Mouse (Mus musculus) limb, embryonic 12.5 days (tissue): Measurements from ENCODE around the gene Tchh. TPM values are rescaled to one million over a fixed set of nuclear protein-coding genes. Genes with fewer than 3 reads are reported as not detected.
"Not testable (repeated sequence)": the region's sequence is repeated elsewhere in the genome, so short reads cannot be mapped to it uniquely, and the experiment has no call there.

Experiments used
- ATAC-seq: fragments of 200-750 bp; cut with Nextera tagmentation; 2 replicates; pipeline ENCODE4 v1.8.0; 2017; ENCODE audit warnings: low read depth, moderate TSS enrichment; ENCODE audit not compliant: insufficient number of reproducible peaks, insufficient read depth, low FRiP score, low TSS enrichment
- H3K27ac ChIP-seq: fragments of 300-500 bp; sonication (generic); 2 replicates; pipeline ENCODE4 v1.5.1; 2016; ENCODE audit warnings: mild to moderate bottlenecking, moderate library complexity
- H3K27me3 ChIP-seq: fragments of 300-500 bp; sonication (generic); 2 replicates; pipeline ENCODE4 v1.6.1; 2016; ENCODE audit warnings: mild to moderate bottlenecking, moderate library complexity
- H3K36me3 ChIP-seq: fragments of 300-500 bp; sonication (generic); 2 replicates; pipeline ENCODE4 v1.6.1; 2016; ENCODE audit warnings: mild to moderate bottlenecking, moderate library complexity
- H3K4me1 ChIP-seq: fragments of 300-500 bp; sonication (generic); replicated peaks from 2 replicates; pipeline ENCODE4 v1.6.1; 2016
- H3K4me2 ChIP-seq: fragments of 300-500 bp; sonication (generic); 2 replicates; pipeline ENCODE4 v1.6.1; 2016; ENCODE audit warnings: mild to moderate bottlenecking, moderate library complexity
- H3K4me3 ChIP-seq: fragments of 300-500 bp; sonication (generic); replicated peaks from 2 replicates; pipeline ENCODE4 v1.5.1; 2016; ENCODE audit warnings: mild to moderate bottlenecking
- H3K9ac ChIP-seq: fragments of 300-500 bp; sonication (generic); replicated peaks from 2 replicates; pipeline ENCODE4 v1.6.1; 2016; ENCODE audit warnings: mild to moderate bottlenecking, moderate library complexity
- H3K9me3 ChIP-seq: fragments of 300-500 bp; sonication (generic); 2 replicates; pipeline ENCODE4 v1.6.1; 2016; ENCODE audit warnings: mild to moderate bottlenecking, moderate library complexity
- WGBS: fragments of 180-500 bp; shearing (Covaris S2); methylation state at CpG from one replicate; pipeline ENCODE4 v1.1.7; 2016; 5-methylcytosine and 5-hydroxymethylcytosine counted together
- microRNA-seq: library from miRNA; unstranded; fragments of <30 nt; microRNA quantifications from one replicate; pipeline ENCODE4, GENCODE M21; 2017
- polyA plus RNA-seq: library from polyadenylated mRNA; unstranded; fragments of >200 nt; fragmentation: Nextera tagmentation; extraction: Ambion mirVana; gene quantifications from 2 replicates; pipeline ENCODE4 v1.2.1, GENCODE M21; 2016

Gene Tchh
- polyA plus RNA-seq, 1 experiment from 2014 or later, result 0.71 TPM

- not testable (repeated sequence) for H3K9ac ChIP-seq, H3K9me3 ChIP-seq, H3K36me3 ChIP-seq, H3K4me1 ChIP-seq, H3K27me3 ChIP-seq, H3K4me3 ChIP-seq, H3K4me2 ChIP-seq, H3K27ac ChIP-seq, ATAC-seq
- 24% methylated on average over 5 of the region's 5 CpGs for WGBS
These were observed 52.6 kb downstream of the Tchh start for GRCm38 (mm10) chr3:93494774-93495173.

- H3K4me2 ChIP-seq, result no peak overlapping the region
- H3K4me3 ChIP-seq, result no peak overlapping the region
- no peaks in the 10 kb centered on the region; the same call in 1 of the 2 replicates for H3K27me3 ChIP-seq
- no peaks in the 10 kb centered on the region for H3K36me3 ChIP-seq
- WGBS, result 82% methylated on average over 3 of the region's 3 CpGs
- ATAC-seq, result no peak
- H3K9ac ChIP-seq, result no peak overlapping the region
- H3K9me3 ChIP-seq, result peaks cover under 1% of the 10 kb centered on the region; the same call in 1 of the 2 replicates
- no peak overlapping the region for H3K27ac ChIP-seq
- no peaks in the 10 kb centered on the region for H3K4me1 ChIP-seq
These were observed 55.0 kb downstream of the Tchh start for GRCm38 (mm10) chr3:93497131-93497530.

Small RNA genes lying within 50 kb of the gene (microRNA-seq; reads per million reads assigned to microRNA genes)
- not detected for gene Gm22752

Other genes starting within 250 kb of the Tchh start
- not detected in 2 replicates for gene Flg2, start 245.1 kb upstream of the Tchh start, polyA plus RNA-seq
- gene Flg, start 168.8 kb upstream of the Tchh start, polyA plus RNA-seq, result not detected in 2 replicates
- not detected in 2 replicates for gene Hrnr, start 122.6 kb upstream of the Tchh start, polyA plus RNA-seq
- gene Rptn, start 48.6 kb upstream of the Tchh start, polyA plus RNA-seq, result not detected in 2 replicates
- gene Tchhl1, start 26.4 kb downstream of the Tchh start, polyA plus RNA-seq, result not detected in 2 replicates
- 600 and 664 TPM in 2 replicates for gene S100a11, start 78.2 kb downstream of the Tchh start, polyA plus RNA-seq
- gene S100a10, start 112.8 kb downstream of the Tchh start, polyA plus RNA-seq, result 157 and 183 TPM in 2 replicates
- gene Tdpoz2, start 210.4 kb downstream of the Tchh start, polyA plus RNA-seq, result not detected in 2 replicates
- gene Tdpoz1, start 234.0 kb downstream of the Tchh start, polyA plus RNA-seq, result not detected in 2 replicates